In genomic region chr10:111997671-111998070, GRCm38 (mm10) we compare ENCODE assay signal across 30 mouse cellular contexts. TPM values are rescaled to one million over a fixed set of nuclear protein-coding genes. Genes with fewer than 3 reads are reported as not detected.
DNase-seq lines count a peak whose midpoint lies in the region; ATAC-seq and TF ChIP-seq lines count a peak whose summit lies in the region.
"Had no signal": no experiment of that assay in that cellular context is flagged by ENCODE, and none has a peak within 500 bp of the region (broad histone marks: within the 10 kb centered on the region; RNA-seq: fewer than 3 reads in every experiment).

No protein-coding gene starts in this region.

- TF ChIP-seq EP300 in MEL (IDR thresholded peaks at IDR 0.05; ENCODE audit: low read depth in 1 of 2, low read length in 2 of 2), result no peak

- H3K9me3 ChIP-seq in lung, embryonic 14.5 days (ENCODE audit: low read depth, low read length), result no peaks in the 10 kb centered on the region
- no peaks in the 10 kb centered on the region for H3K9me3 ChIP-seq in MEL (replicated peaks; ENCODE audit: insufficient read depth, low read length)
- no peaks in the 10 kb centered on the region for H3K9me3 ChIP-seq in intestine, embryonic 16.5 days (ENCODE audit: control insufficient read depth, low read length)
- H3K9me3 ChIP-seq in stomach, embryonic 16.5 days (replicated peaks; ENCODE audit: control insufficient read depth, low read length), result no peaks in the 10 kb centered on the region
- H3K9me3 ChIP-seq: forebrain, embryonic 10.5 days; forebrain, embryonic 15.5 days; G1E; heart, embryonic 13.5 days; hindbrain, embryonic 10.5 days; hindbrain, embryonic 15.5 days; limb, embryonic 13.5 days; lung, embryonic 15.5 days; megakaryocyte, embryonic 14.5 days; midbrain, embryonic 12.5 days; neural tube, embryonic 13.5 days had no signal

- no peak for DNase-seq in lung, embryonic 14.5 days
- no peak for DNase-seq in lung, postnatal 36 days
- DNase-seq in MEL (ENCODE audit: low read depth, low spot score), result no peak
- DNase-seq in left cerebral cortex, postnatal 25 days (ENCODE audit: low spot score in 2 of 2), result no peak
- DNase-seq in heart, postnatal 36 days, result no peak
- DNase-seq in heart, adult 8-10 months (ENCODE audit: low spot score), result no peak
- DNase-seq: adrenal gland, postnatal 25 days; cerebellum, adult 2 months; cerebellum, postnatal 25 days; gastrocnemius, adult 2 months; gastrocnemius, postnatal 36 days; heart, postnatal 10 days; kidney, adult 11 months; kidney, postnatal 14 days had no signal

- H3K27ac ChIP-seq in lung, embryonic 14.5 days (ENCODE audit: low read depth), result no peak overlapping the region
- H3K27ac ChIP-seq in MEL (ENCODE audit: control insufficient read depth, low read depth, low read length), result no peak overlapping the region
- no peak overlapping the region for H3K27ac ChIP-seq in intestine, embryonic 16.5 days (ENCODE audit: low read length)
- 0 out of 2 replicates have a peak overlapping the region, but pooled peaks have one; percentile 11 for H3K27ac ChIP-seq in stomach, embryonic 16.5 days (ENCODE audit: low read length)
- H3K27ac ChIP-seq: forebrain, embryonic 10.5 days; forebrain, embryonic 15.5 days; gastrocnemius, adult 2 months; heart, adult 2 months; heart, embryonic 13.5 days; hindbrain, embryonic 10.5 days; hindbrain, embryonic 15.5 days; left cerebral cortex, adult 2 months; limb, embryonic 13.5 days; liver, embryonic 14.5 days; lung, embryonic 15.5 days; midbrain, embryonic 12.5 days; neural tube, embryonic 13.5 days had no signal

- TF ChIP-seq CTCF in lung, embryonic 14.5 days (IDR thresholded peaks at IDR 0.05; ENCODE audit: low read depth), result no peak
- TF ChIP-seq CTCF in MEL (IDR thresholded peaks at IDR 0.05 in 2 of 3, conservative IDR thresholded peaks at IDR 0.05 in 1 of 3; ENCODE audit: control insufficient read depth in 1 of 3, insufficient read depth in 1 of 3, low read depth in 2 of 3, low read length in 3 of 3, poor library complexity in 1 of 3, severe bottlenecking in 1 of 3), result no peak

- TF ChIP-seq POLR2A in MEL (IDR thresholded peaks at IDR 0.05; ENCODE audit: control insufficient read depth in 1 of 2, insufficient read depth in 1 of 2, low read depth in 1 of 2, low read length in 2 of 2, poor library complexity in 1 of 2), result no peak

- no peak overlapping the region for H3K4me3 ChIP-seq in lung, embryonic 14.5 days (ENCODE audit: low read depth, low read length)
- no peak overlapping the region for H3K4me3 ChIP-seq in MEL (ENCODE audit: control insufficient read depth in 1 of 2, insufficient read depth in 1 of 2, low read depth in 2 of 2, low read length in 2 of 2)
- no peak overlapping the region for H3K4me3 ChIP-seq in intestine, embryonic 16.5 days (ENCODE audit: low read length)
- no peak overlapping the region for H3K4me3 ChIP-seq in stomach, embryonic 16.5 days (replicated peaks; ENCODE audit: low read length)
- H3K4me3 ChIP-seq: forebrain, embryonic 10.5 days; forebrain, embryonic 15.5 days; heart, adult 2 months; heart, embryonic 13.5 days; hindbrain, embryonic 10.5 days; hindbrain, embryonic 15.5 days; left cerebral cortex, adult 2 months; limb, embryonic 13.5 days; lung, embryonic 15.5 days; midbrain, embryonic 12.5 days; neural tube, embryonic 13.5 days had no signal

- no peak overlapping the region for H3K9ac ChIP-seq in lung, embryonic 14.5 days
- H3K9ac ChIP-seq in MEL (ENCODE audit: control insufficient read depth, low read depth, low read length, poor library complexity, severe bottlenecking), result no peak overlapping the region
- no peak overlapping the region for H3K9ac ChIP-seq in intestine, embryonic 16.5 days (ENCODE audit: low read depth, low read length)
- H3K9ac ChIP-seq in stomach, embryonic 16.5 days (ENCODE audit: low read length), result no peak overlapping the region
- H3K9ac ChIP-seq: forebrain, embryonic 15.5 days; heart, embryonic 13.5 days; hindbrain, embryonic 15.5 days; limb, embryonic 13.5 days; liver, embryonic 14.5 days; lung, embryonic 15.5 days; midbrain, embryonic 12.5 days; neural tube, embryonic 13.5 days had no signal

- H3K4me2 ChIP-seq in lung, embryonic 14.5 days, result no peak overlapping the region
- no peak overlapping the region for H3K4me2 ChIP-seq in intestine, embryonic 16.5 days (ENCODE audit: low read depth, low read length)
- H3K4me2 ChIP-seq in stomach, embryonic 16.5 days (ENCODE audit: low read depth, low read length), result no peak overlapping the region
- H3K4me2 ChIP-seq: forebrain, embryonic 15.5 days; heart, embryonic 13.5 days; hindbrain, embryonic 15.5 days; limb, embryonic 13.5 days; lung, embryonic 15.5 days; midbrain, embryonic 12.5 days; neural tube, embryonic 13.5 days had no signal

- no peaks in the 10 kb centered on the region for H3K27me3 ChIP-seq in lung, embryonic 14.5 days (ENCODE audit: insufficient read depth, low read length)
- no peaks in the 10 kb centered on the region for H3K27me3 ChIP-seq in MEL (ENCODE audit: control insufficient read depth in 1 of 2, insufficient read depth in 2 of 2, low read length in 2 of 2)
- no peaks in the 10 kb centered on the region for H3K27me3 ChIP-seq in intestine, embryonic 16.5 days (replicated peaks; ENCODE audit: control insufficient read depth, insufficient read depth, low read length)
- H3K27me3 ChIP-seq in stomach, embryonic 16.5 days (ENCODE audit: control insufficient read depth, insufficient read depth, low read length), result no peaks in the 10 kb centered on the region
- H3K27me3 ChIP-seq: forebrain, embryonic 15.5 days; heart, embryonic 13.5 days; hindbrain, embryonic 15.5 days; limb, embryonic 13.5 days; lung, embryonic 15.5 days; megakaryocyte, embryonic 14.5 days; midbrain, embryonic 12.5 days; neural tube, embryonic 13.5 days had no signal

- H3K36me3 ChIP-seq in lung, embryonic 14.5 days (ENCODE audit: insufficient read depth), result no peaks in the 10 kb centered on the region
- peaks cover 0 to 15% of the 10 kb centered on the region in 2 experiments; a peak in 2 of 4 replicates for H3K36me3 ChIP-seq in MEL (ENCODE audit: control insufficient read depth in 1 of 2, insufficient read depth in 2 of 2, low read length in 2 of 2)
- H3K36me3 ChIP-seq in intestine, embryonic 16.5 days (ENCODE audit: control insufficient read depth, insufficient read depth, low read length), result no peaks in the 10 kb centered on the region
- no peaks in the 10 kb centered on the region for H3K36me3 ChIP-seq in stomach, embryonic 16.5 days (ENCODE audit: control insufficient read depth, insufficient read depth, low read length)
- H3K36me3 ChIP-seq: forebrain, embryonic 10.5 days; forebrain, embryonic 15.5 days; G1E; heart, embryonic 13.5 days; hindbrain, embryonic 10.5 days; hindbrain, embryonic 15.5 days; limb, embryonic 13.5 days; lung, embryonic 15.5 days; midbrain, embryonic 12.5 days; neural tube, embryonic 13.5 days had no signal

- no peaks in the 10 kb centered on the region for H3K79me2 ChIP-seq in MEL (ENCODE audit: control insufficient read depth, insufficient read depth, low read length, poor library complexity)

- TF ChIP-seq RAD21 in MEL (IDR thresholded peaks at IDR 0.05; ENCODE audit: low read depth, low read length), result no peak

- intact Hi-C loops in left cerebral cortex, postnatal 25 days (cut with DNase I), result no loop called here
- intact Hi-C loops in heart, postnatal 36 days (cut with DNase I), result no loop called here

- H3K4me1 ChIP-seq in lung, embryonic 14.5 days (ENCODE audit: insufficient read depth), result no peaks in the 10 kb centered on the region
- H3K4me1 ChIP-seq in MEL (ENCODE audit: control insufficient read depth in 1 of 2, insufficient read depth in 2 of 2, low read length in 2 of 2), result peaks cover 10 to 20% of the 10 kb centered on the region in 2 experiments
- peaks cover 3% of the 10 kb centered on the region for H3K4me1 ChIP-seq in intestine, embryonic 16.5 days (ENCODE audit: control insufficient read depth, insufficient read depth, low read length)
- H3K4me1 ChIP-seq in stomach, embryonic 16.5 days (ENCODE audit: control insufficient read depth, insufficient read depth, low read length), result 0 out of 2 replicates have a peak, but pooled peaks cover 4% of the 10 kb centered on the region
- H3K4me1 ChIP-seq: forebrain, embryonic 10.5 days; forebrain, embryonic 15.5 days; hindbrain, embryonic 10.5 days; hindbrain, embryonic 15.5 days; lung, embryonic 15.5 days; midbrain, embryonic 12.5 days; neural tube, embryonic 13.5 days had no signal

- peak; percentile 52; the same call in 1 of the 2 replicates for ATAC-seq in lung, embryonic 14.5 days (ENCODE audit: insufficient read depth)
- ATAC-seq in intestine, embryonic 16.5 days, result peak; percentile 70
- no peak; the same call in 1 of the 2 replicates for ATAC-seq in stomach, embryonic 16.5 days (ENCODE audit: insufficient read depth, low FRiP score)
- ATAC-seq: forebrain, embryonic 15.5 days had no signal

TF ChIP-seq in MEL, 35 proteins besides CTCF, POLR2A, EP300 and RAD21 (continues in another document):
- no peak for TF ChIP-seq MYB (IDR thresholded peaks at IDR 0.05; ENCODE audit: low read depth, low read length)
- TF ChIP-seq KAT2A (conservative IDR thresholded peaks at IDR 0.05; ENCODE audit: low read depth, low read length), result no peak
- TF ChIP-seq MAZ (IDR thresholded peaks at IDR 0.05; ENCODE audit: low read depth, low read length), result no peak
- 0 out of 2 replicates have a peak, but pooled peaks have one; percentile 38 for TF ChIP-seq TCF12 (IDR thresholded peaks at IDR 0.05; ENCODE audit: low read depth, low read length)

RNA-seq across cellular contexts. Expression of gene Glipr1, which starts 4.8 kb away (rescaled TPM):
- polyA plus RNA-seq in lung, embryonic 14.5 days (2014; fragmentation: Nextera tagmentation; extraction: Ambion mirVana), result 1.5 and 3.0 TPM in 2 replicates
- 0.62 and 1.9 TPM in 2 replicates for total RNA-seq in MEL (2012; rRNA removed)
- under 1 TPM in 1 of 2 experiments, not detected in 1; 0.88 TPM for polyA plus RNA-seq in MEL (2012; ENCODE audit: insufficient read depth in 1 of 2, insufficient read length in 2 of 2, low read depth in 1 of 2, low replicate concordance in 2 of 2, missing spikeins in 1 of 2)
- 13.5 and 14.6 TPM in 2 replicates for polyA plus RNA-seq in intestine, embryonic 16.5 days (2015; fragmentation: Nextera tagmentation; extraction: Ambion mirVana)
- 14.7 and 14.9 TPM in 2 replicates for polyA plus RNA-seq in stomach, embryonic 16.5 days (2015; fragmentation: Nextera tagmentation; extraction: Ambion mirVana)
- 1 to 10 TPM in 1 of 2 experiments, under 1 TPM in 1; 0.78 to 1.6 TPM for total RNA-seq in left cerebral cortex, postnatal 25 days (2021)
- total RNA-seq in heart, postnatal 36 days (2021), result 1 to 10 TPM; 1.2 to 1.8 TPM
- total RNA-seq in heart, adult 8-10 months (2022), result 1 to 10 TPM in 1 of 4 experiments, under 1 TPM in 3; 0.32 to 1.2 (median 0.77) TPM
- total RNA-seq: gastrocnemius, postnatal 36 days had no signal

RNA-seq across cellular contexts. Expression of gene Krr1, which starts 25.2 kb away (rescaled TPM):
- 53.9 and 55.6 TPM in 2 replicates for polyA plus RNA-seq in lung, embryonic 14.5 days (2014; fragmentation: Nextera tagmentation; extraction: Ambion mirVana)
- 69.4 and 84.9 TPM in 2 replicates for total RNA-seq in MEL (2012; rRNA removed)
- 10 to 100 TPM; 66.3 to 67.2 TPM for polyA plus RNA-seq in MEL (2012; ENCODE audit: insufficient read depth in 1 of 2, insufficient read length in 2 of 2, low read depth in 1 of 2, low replicate concordance in 2 of 2, missing spikeins in 1 of 2)
- polyA plus RNA-seq in intestine, embryonic 16.5 days (2015; fragmentation: Nextera tagmentation; extraction: Ambion mirVana), result 32.3 and 35.7 TPM in 2 replicates
- polyA plus RNA-seq in stomach, embryonic 16.5 days (2015; fragmentation: Nextera tagmentation; extraction: Ambion mirVana), result 38.0 and 40.2 TPM in 2 replicates
- 10 to 100 TPM; 32.6 to 39.8 TPM for total RNA-seq in left cerebral cortex, postnatal 25 days (2021)
- 10 to 100 TPM; 25.6 to 26.2 TPM for total RNA-seq in heart, postnatal 36 days (2021)
- total RNA-seq in heart, adult 8-10 months (2022), result 10 to 100 TPM; 19.6 to 23.3 (median 21.5) TPM
